Mouse (Mus musculus) central nervous system, embryonic 18 days (tissue): ENCODE measurements around the gene Mcoln2. TPM values are rescaled to one million over a fixed set of nuclear protein-coding genes. Genes with fewer than 3 reads are reported as not detected.

ENCODE experiments used
- polyA plus RNA-seq: library from polyadenylated mRNA; depleted of rRNA; stranded (reverse); fragments of >200 nt; gene quantifications from 2 replicates; pipeline ENCODE4 v1.2.3, GENCODE M21; 2012; rRNA removed

Gene Mcoln2
- polyA plus RNA-seq, result 0.04 and 0.05 TPM in 2 replicates

DNA sequence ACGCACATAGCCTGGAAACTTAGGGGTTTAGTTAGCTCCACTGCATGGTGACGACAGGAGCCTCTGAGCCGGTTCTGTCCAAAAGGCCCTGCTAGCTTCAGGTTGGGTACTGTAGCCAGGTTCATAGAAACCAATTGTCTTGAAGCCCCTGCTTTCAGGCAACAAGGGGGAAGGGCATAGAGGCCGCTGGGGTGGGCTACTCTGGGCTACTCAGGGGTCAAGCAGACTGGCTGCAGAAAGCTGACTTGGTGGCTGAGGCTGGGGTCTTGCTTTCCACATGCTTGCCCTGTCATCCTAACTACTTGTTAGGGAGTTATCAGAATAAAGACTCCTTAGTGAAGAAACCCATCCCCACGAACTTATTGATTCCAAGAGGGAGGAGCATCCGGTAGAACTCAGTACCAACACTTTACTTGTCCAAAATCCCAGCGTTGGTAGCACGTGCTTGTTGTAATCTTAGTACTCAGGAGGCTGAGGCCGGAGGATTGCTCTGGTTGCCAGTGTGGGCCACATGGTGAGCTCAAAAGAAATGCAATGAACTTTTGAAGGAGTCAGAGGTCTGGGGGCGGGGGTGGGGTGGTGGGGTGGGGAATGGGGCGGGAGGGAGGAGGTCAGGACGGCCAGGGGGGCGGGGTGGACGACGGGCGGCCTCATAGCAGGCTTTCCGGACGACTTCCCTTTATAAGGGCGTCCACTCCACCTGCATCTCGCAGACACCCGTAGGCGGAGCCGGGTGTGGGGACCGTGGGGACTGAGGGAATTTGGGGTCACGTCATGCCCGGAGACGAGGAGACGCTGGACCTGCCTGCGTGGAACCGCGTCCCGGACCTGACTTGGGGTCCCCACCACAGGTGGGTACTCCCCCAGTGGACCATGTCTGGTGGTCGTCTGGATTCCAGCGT is at the start of gene Mcoln2:
TSS of gene Mcoln2 (plus strand) at position 678 of the 902 bp plus-strand sequence.

DNA sequence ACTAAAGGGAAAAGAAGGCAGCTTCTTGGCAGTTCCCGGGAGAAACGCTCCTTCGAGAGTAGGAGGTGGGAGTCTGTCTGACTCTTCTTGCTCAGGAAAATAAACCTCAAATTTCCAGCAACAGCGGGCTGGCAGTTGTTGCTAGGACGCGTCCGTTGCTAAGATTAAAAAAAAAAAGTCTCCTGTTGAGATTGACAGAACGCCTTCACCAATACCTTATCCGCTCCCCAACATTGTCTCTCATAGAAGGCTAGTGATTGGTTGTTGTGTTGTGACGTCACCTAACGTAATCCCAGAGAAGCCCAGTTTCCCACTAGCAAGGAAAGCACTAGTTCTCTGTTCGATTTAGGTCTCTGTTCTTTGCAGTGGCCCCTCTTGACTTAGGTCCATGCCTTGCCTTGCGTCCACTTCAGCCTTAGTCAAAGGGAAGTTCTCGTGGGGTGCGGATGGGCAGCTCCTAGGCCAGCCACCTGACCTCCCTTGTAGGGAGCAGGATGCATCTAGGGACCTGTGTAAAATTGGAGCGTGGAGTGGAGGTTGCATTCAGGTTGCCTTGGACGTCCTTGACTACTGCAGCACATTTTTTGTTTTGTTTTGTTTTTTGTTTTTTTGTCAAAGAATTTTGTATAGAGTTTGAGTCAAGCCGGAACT is 41.6 kb upstream of the Mcoln2 start, which contains the start of gene Wdr63:
TSS of gene Wdr63 (minus strand) at position 210 of the 651 bp plus-strand sequence.

DNA sequence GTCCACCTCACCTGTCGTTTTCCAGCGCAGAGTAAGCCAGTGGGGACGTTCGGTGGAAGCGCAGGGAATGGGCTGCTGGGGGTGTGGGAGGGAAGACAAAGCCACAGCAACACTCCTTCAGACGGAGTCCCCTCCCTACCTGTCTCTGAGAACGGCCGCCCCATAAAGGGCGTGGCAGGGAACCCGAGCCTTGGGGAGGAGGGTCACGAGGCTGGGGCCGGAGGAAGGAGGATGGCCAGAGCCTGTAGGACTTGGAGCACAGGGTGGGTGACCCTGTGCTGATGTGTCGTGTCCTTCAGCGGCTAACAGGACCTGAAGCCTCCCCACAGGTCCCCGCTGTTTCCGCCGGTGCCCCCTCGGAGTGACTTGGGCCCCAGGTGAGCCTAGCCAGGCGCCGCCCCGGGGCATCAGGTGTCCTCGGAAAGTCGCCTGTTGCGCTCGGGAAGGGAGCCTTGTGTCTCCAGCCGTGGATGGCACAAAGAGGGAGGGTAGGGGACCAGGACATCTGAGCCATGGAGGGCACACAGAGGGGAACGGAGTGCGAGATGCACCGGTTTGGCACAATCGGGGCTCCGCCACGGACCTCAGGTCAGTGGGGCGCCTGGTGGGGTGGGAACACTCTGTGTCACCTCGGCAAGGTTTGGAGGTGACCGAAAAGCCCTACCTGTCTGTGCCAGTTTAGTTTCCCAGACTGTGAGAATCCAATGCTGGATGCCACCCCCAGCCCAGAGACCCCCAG is 32.2 kb upstream of the Mcoln2 start, which contains the start of gene Mcoln3:
TSS of gene Mcoln3 (plus strand) at position 193 of the 739 bp plus-strand sequence.

DNA sequence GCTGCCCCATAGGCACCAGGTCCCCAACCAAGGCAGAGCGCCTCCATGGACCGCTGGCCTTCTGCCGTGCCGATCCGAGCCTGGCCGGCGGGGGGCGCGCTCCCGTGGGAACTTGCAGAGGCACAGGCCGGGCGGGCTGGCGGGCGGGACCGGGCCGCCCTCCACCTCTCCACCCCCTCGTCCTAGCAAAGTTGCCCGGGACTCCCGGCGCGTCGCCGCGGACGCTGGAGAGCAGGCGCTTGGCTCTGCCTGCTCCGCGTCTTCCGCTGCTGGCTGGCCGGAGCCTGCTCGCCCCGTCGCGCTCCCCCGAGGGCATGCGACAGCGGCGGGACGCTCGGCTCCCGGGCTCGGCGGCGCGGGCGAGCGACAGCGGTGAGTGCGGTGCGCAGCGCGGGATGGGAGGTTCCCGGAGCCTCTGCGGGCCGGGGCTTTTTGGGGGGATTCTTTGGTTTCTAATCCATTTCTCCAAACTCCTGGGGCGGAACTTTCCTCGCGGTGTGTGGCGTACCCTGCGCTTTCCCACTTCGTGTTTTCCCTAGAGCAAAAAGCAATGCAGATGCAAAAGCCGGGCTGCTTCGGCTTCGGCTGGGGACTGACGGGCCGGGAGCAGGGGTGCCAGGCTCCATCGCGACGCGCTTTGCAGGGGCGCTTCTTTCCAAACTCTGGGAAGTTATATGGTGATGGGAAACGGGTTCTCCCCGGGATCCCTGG is 71.3 kb downstream of the Mcoln2 start, which contains the start of gene Lpar3:
TSS of gene Lpar3 (plus strand) at position 188 of the 711 bp plus-strand sequence.

Other genes starting within 250 kb of the Mcoln2 start
- 15.3 and 16.1 TPM in 2 replicates for gene Bcl10, start 227.0 kb upstream of the Mcoln2 start, polyA plus RNA-seq
- 58.3 and 63.5 TPM in 2 replicates for gene 2410004B18Rik, start 211.8 kb upstream of the Mcoln2 start, polyA plus RNA-seq
- gene Syde2, start 162.0 kb upstream of the Mcoln2 start, polyA plus RNA-seq, result 2.7 and 3.1 TPM in 2 replicates
- gene Wdr63, start 41.7 kb upstream of the Mcoln2 start, polyA plus RNA-seq, result 1.3 and 1.6 TPM in 2 replicates
- gene Mcoln3, start 32.4 kb upstream of the Mcoln2 start, polyA plus RNA-seq, result 0.18 and 0.63 TPM in 2 replicates
- 0.75 and 0.83 TPM in 2 replicates for gene Lpar3, start 71.1 kb downstream of the Mcoln2 start, polyA plus RNA-seq